Mouse (Mus musculus): ENCODE measurements around the gene Gm10352. TPM values are rescaled to one million over a fixed set of nuclear protein-coding genes. Genes with fewer than 3 reads are reported as not detected.
"Not testable (repeated sequence)": the region's sequence is repeated elsewhere in the genome, so short reads cannot be mapped to it uniquely, and the experiment has no call there.

Gene Gm10352
- not detected for total RNA-seq (2021)
- long read RNA-seq, result 0 reads

DNA sequence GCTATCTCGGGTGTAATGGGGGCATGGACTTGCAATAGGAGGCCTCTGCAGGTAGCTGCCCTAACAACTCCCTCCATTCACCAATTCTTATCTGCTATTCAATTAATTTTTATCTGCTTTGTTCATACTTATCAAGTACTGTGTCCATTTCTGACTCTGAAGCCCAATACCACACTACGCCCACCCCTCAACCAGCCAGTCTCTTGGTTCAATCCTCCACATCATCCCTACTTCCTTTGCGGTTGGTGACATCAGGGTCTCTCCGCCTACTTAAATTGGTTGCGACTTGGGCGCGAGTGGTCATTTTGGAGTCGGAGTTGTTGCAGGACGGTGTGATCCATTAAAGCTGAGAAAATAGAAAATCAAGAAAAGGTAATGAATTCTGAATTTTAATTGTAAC lies at the start of gene Gm10352:
TSS of gene Gm10352 (plus strand) at position 301 of the 400 bp plus-strand sequence.
- DNase-seq (ENCODE audit: low spot score in 2 of 2), result not testable (repeated sequence)

DNA sequence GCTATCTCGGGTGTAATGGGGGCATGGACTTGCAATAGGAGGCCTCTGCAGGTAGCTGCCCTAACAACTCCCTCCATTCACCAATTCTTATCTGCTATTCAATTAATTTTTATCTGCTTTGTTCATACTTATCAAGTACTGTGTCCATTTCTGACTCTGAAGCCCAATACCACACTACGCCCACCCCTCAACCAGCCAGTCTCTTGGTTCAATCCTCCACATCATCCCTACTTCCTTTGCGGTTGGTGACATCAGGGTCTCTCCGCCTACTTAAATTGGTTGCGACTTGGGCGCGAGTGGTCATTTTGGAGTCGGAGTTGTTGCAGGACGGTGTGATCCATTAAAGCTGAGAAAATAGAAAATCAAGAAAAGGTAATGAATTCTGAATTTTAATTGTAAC lies 31.5 kb downstream of the Gm10352 start, which contains the start of gene Gm29289:
TSS of gene Gm29289 (plus strand) at position 301 of the 400 bp plus-strand sequence.
- DNase-seq (ENCODE audit: low spot score in 2 of 2), result not testable (repeated sequence)

Other genes starting within 250 kb of the Gm10352 start
- gene Sry, start 237.3 kb upstream of the Gm10352 start, total RNA-seq (2021), result not detected
- not detected for gene H2al2b, start 180.3 kb upstream of the Gm10352 start, total RNA-seq (2021)
- gene Gm4064, start 104.8 kb upstream of the Gm10352 start, total RNA-seq (2021), result not detected
- not detected for gene Rbmy, start 70.3 kb upstream of the Gm10352 start, total RNA-seq (2021)
- not detected for gene Gm10256, start 70.3 kb upstream of the Gm10352 start, total RNA-seq (2021)
- not detected for gene Gm29289, start 31.6 kb downstream of the Gm10352 start, total RNA-seq (2021)

Measured in layer of hippocampus, adult 18-20 months (tissue).